Mouse (Mus musculus) olfactory bulb, adult 2 months (tissue): ENCODE results near the gene Mtmr2. TPM values are rescaled to one million over a fixed set of nuclear protein-coding genes. Genes with fewer than 3 reads are reported as not detected.

Source experiments
- H3K27ac ChIP-seq: fragments of 200-500 bp; 2 replicates; pipeline ENCODE4 v1.5.1; 2012; ENCODE audit warnings: low read depth, low read length; ENCODE audit not compliant: insufficient read depth
- H3K4me1 ChIP-seq: fragments of 200-500 bp; 2 replicates; pipeline ENCODE4 v1.6.1; 2012; ENCODE audit warnings: low read length; ENCODE audit not compliant: control insufficient read depth, insufficient read depth
- H3K4me3 ChIP-seq: fragments of 200-500 bp; 2 replicates; pipeline ENCODE4 v1.5.1; 2012; ENCODE audit warnings: mild to moderate bottlenecking, low read depth, low read length, moderate library complexity; ENCODE audit not compliant: insufficient read depth
- CTCF ChIP-seq: fragments of 200-500 bp; IDR thresholded peaks from 2 replicates; pipeline ENCODE4 v1.5.1; 2012; ENCODE audit warnings: low read depth, mild to moderate bottlenecking, low read length, moderate library complexity; ENCODE audit not compliant: insufficient read depth
- POLR2A ChIP-seq: fragments of 200-500 bp; IDR thresholded peaks from 2 replicates; pipeline ENCODE4 v1.6.1; 2012; ENCODE audit warnings: mild to moderate bottlenecking, low read depth, low read length, moderate library complexity; ENCODE audit not compliant: insufficient read depth
- WGBS: fragments of 180-500 bp; shearing (Covaris S2); methylation state at CpG from one replicate; pipeline ENCODE4 v1.1.7; 2018; 5-methylcytosine and 5-hydroxymethylcytosine counted together
- polyA plus RNA-seq: library from polyadenylated mRNA; stranded (reverse); fragments of >200 nt; gene quantifications from 2 replicates; pipeline ENCODE4 v1.2.4, GENCODE M21; 2012; ENCODE audit warnings: low replicate concordance; ENCODE audit not compliant: missing spikeins, insufficient read depth, insufficient read length

The Mtmr2 gene
- polyA plus RNA-seq, 1 experiment, result not detected

DNA sequence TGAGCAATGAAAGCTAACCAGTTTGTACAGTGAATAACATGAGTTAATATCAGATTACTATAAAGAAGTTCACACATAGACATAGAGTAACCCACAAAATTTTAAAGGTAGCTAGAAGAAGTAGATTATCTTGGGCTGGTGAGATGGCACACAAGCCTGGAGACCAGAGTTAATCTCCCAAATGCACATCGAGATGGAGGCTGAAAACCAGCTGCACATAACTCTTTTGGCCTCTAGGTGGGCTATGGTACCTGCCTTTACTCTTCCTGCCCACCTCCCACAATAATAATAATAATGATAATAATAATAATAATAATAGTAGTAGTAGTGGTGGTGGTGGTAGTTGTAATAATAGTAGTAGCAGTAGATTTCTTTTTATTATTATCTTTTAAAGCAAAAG lies 46.1 kb downstream of the Mtmr2 start:
- TF ChIP-seq CTCF, result no peak
- TF ChIP-seq POLR2A, result no peak
- H3K4me3 ChIP-seq, result no peak overlapping the region
- no peaks in the 10 kb centered on the region for H3K4me1 ChIP-seq
- 71% methylated on average over 1 of the region's 1 CpGs for WGBS
- no peak overlapping the region for H3K27ac ChIP-seq

DNA sequence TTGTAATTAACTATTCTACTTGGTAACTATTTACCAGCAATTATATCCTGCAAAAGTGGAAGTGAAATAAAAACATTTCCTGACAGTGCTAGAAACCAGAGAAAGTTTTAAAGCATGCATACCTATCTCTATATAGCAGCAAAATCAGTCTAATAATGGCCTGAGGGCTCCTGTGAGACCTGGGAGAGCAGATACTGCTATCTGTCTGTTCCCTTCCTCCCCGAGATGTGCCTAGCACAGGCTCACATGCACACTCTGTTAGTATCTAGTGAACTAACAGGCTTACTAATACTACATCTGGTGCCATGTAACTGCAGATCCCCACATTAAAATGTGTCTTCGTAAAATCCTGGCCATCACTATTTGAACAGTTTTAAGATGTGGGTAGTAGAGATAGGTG lies 46.5 kb downstream of the Mtmr2 start:
- Histone ChIP-seq H3K27ac (no peak overlapping the region), H3K4me1 (no peaks in the 10 kb centered on the region), H3K4me3 (no peak overlapping the region)
- 93% methylated on average over 2 of the region's 2 CpGs for WGBS
- TF ChIP-seq CTCF (no peak), POLR2A (no peak)

DNA sequence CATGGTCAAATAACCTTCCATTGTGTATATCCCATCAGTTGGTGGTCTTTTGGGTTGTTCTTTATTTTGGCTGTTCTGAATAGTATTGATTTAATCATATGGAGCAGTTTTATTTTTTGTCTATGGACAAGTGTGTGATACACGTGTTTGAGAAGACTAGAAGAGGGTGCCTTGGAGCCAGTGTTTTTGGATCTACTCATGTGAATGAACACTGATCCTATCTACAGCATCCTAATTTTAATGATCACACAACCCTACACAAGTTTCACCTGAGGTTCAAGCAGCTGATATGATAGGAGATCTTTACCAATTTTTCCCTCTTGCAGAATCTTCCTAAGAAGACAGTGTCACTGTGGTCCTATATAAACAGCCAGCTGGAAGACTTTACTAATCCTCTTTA lies 56.3 kb downstream of the Mtmr2 start:
- H3K27ac ChIP-seq, result no peak overlapping the region
- no peaks in the 10 kb centered on the region for H3K4me1 ChIP-seq
- H3K4me3 ChIP-seq, result no peak overlapping the region
- 59% methylated on average over 1 of the region's 1 CpGs for WGBS
- TF ChIP-seq CTCF (no peak), POLR2A (no peak)

DNA sequence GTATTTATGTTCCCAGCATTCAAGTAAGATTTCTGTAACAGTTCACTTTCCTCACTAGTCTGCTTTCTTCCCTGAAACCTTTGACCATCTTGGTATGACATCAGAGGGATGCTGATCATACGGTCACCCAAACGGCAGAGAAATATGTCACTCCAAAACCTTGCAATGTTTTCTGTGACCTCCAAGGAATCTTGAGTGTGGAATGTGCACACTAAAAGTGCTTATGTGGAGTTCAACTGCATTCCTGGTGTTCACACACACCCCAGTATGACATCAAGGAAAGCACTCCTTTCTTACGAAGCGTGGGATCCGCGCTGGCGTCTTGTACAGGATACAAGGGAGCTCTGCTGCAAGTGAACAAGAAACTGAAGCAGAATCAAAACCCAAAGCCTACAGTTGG lies 58.6 kb downstream of the Mtmr2 start:
- Histone ChIP-seq H3K4me1 (no peaks in the 10 kb centered on the region), H3K27ac (no peak overlapping the region), H3K4me3 (no peak overlapping the region)
- 95% methylated on average over 7 of the region's 7 CpGs for WGBS
- TF ChIP-seq POLR2A (no peak), CTCF (no peak)

DNA sequence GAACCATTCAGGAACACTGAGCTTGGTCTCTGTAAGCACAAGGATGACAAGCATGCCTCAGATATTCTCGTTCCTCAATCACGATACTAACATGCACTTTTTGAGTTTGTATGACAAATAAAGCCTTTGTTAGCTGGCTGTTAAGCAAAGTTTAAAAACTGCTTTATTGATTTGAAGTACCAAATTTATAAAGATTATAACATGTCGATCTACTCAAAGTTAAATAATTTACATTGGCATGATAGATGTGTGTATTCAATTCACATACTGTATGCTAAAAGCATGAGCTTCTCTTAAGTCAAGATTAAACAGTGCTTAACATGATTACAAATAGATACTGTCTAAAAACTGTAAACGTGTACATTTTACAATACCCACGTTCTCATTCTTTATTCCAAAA lies 59.4 kb downstream of the Mtmr2 start:
- H3K4me1 ChIP-seq, result no peaks in the 10 kb centered on the region
- TF ChIP-seq POLR2A, result no peak
- no peak for TF ChIP-seq CTCF
- 87% methylated on average over 5 of the region's 5 CpGs for WGBS
- no peak overlapping the region for H3K27ac ChIP-seq
- H3K4me3 ChIP-seq, result no peak overlapping the region

DNA sequence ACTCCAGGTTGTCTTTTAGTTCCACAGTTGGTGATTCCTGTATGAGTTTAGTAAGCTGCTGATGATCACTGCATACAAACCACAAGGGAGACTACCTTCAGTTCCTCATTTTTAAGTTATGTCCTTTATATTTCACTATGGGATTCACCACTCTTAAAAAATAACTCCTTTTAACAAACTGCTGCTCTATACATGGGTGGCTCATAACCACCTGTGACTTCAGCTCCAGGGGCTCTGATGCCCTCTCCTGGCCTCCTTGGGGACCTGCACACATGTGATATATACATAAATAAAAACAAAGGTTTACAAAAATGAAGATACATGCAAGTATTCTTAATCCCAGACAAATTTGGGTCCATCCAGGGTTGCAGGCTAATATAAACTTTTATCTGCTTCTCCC lies 61.7 kb downstream of the Mtmr2 start:
- H3K4me3 ChIP-seq, result no peak overlapping the region
- TF ChIP-seq CTCF (no peak), POLR2A (no peak)
- H3K27ac ChIP-seq, result no peak overlapping the region
- no peaks in the 10 kb centered on the region for H3K4me1 ChIP-seq

DNA sequence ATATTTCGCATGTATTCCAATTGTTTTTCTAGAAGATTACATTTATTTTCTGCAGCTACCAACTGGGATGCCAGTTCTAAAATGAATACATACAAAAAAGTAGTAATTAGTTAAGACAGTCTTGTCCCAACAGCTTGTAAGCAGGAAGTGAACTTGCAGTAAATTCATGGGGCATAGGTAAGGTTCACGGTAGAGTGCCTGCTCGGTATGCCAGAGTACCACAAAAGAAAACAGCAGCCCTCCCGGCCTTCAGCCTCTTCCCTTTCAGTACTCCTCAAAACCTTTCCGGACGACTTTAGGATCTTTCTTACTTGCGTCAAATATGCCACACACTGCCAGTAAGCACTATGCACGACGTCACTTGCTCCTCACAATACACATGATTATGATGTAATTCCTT lies 70.2 kb downstream of the Mtmr2 start:
- Histone ChIP-seq H3K27ac (no peak overlapping the region), H3K4me3 (no peak overlapping the region), H3K4me1 (0 out of 2 replicates have a peak, but pooled peaks cover 4% of the 10 kb centered on the region)
- no peak for TF ChIP-seq POLR2A
- no peak for TF ChIP-seq CTCF
- 77% methylated on average over 9 of the region's 9 CpGs for WGBS

DNA sequence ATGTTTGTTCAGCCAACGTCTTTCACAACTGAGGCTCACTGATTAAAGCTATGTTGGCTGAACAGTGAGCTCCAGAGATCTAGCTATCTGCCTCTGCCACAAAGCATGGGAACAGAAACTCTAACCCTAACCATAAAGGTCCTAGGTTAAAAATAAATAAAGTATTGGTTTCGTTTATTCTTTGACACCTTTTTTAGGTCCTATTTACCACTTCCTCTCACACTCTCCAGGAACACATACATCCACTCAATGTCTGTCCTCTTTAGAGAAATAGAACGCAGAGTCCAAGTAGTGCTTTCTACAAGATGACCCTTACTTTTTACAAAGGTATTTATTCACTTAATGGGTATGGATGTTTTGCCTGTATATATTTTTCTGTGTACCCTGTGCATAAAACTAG lies 72.6 kb downstream of the Mtmr2 start:
- no peak for TF ChIP-seq CTCF
- no peak for TF ChIP-seq POLR2A
- 0 out of 2 replicates have a peak, but pooled peaks cover 4% of the 10 kb centered on the region for H3K4me1 ChIP-seq
- 93% methylated on average over 3 of the region's 3 CpGs for WGBS

DNA sequence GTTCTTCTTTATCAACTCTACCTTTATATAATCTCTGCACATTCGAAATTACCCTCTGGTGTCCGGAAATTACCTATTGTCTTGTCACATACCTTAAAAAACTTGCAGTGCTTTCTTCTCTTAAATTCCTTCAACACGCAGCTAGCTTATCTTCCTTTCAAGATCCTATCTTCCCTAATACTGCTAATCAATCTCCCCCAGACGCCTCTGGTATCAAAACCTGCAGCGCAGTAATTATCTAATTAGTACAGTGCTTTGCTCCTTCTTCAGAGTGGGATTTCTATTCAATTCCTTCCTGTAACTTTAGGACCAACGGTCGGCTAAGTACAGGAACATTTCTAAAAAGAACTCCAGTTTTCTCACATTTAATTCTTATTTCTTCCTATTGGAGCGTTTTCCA lies 77.7 kb downstream of the Mtmr2 start:
- 2% methylated on average over 8 of the region's 8 CpGs for WGBS
- no peak overlapping the region for H3K27ac ChIP-seq

More for the DNA sequence above, 72.6 kb downstream of the Mtmr2 start:
- no peak overlapping the region for H3K4me3 ChIP-seq
- no peak overlapping the region for H3K27ac ChIP-seq

DNA sequence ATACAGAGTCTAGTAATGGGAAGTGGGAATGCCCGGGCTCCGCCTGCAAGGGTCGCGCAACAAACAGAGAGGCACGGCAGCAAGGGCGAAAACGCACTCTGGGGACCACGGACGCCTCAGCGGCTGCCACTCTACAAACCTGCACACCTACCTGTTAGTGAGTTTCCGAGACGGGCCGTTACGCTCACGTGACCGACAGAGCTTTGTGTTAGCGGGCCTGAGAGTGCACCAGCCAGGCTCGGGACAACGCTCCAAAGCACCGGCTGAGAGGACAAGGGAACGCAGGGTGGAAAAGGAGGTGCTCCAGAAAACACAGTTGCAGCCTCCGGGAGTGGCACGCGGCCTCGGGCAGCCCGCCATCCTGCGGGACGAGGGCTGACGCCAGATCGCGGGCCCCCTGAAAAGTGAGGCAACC lies 78.2 kb downstream of the Mtmr2 start:
- TF ChIP-seq CTCF (no peak), POLR2A (no peak)
- peak overlapping the region; percentile 72 for H3K4me3 ChIP-seq
- under 1% methylated on average over 31 of the region's 31 CpGs for WGBS
- peak overlapping the region; percentile 78 for H3K27ac ChIP-seq
- 0 out of 2 replicates have a peak, but pooled peaks cover 6% of the 10 kb centered on the region for H3K4me1 ChIP-seq

More for the DNA sequence above, 77.7 kb downstream of the Mtmr2 start:
- TF ChIP-seq POLR2A, result no peak
- TF ChIP-seq CTCF, result no peak
- H3K4me3 ChIP-seq, result peak overlapping the region; percentile 72; the same call in 1 of the 2 replicates
- 0 out of 2 replicates have a peak, but pooled peaks cover 6% of the 10 kb centered on the region for H3K4me1 ChIP-seq
